Mouse (Mus musculus): ENCODE measurements around the gene Nagpa.
A peak's percentile ranks its signal among the peaks of the same experiment; 100 is the strongest.

DNA sequence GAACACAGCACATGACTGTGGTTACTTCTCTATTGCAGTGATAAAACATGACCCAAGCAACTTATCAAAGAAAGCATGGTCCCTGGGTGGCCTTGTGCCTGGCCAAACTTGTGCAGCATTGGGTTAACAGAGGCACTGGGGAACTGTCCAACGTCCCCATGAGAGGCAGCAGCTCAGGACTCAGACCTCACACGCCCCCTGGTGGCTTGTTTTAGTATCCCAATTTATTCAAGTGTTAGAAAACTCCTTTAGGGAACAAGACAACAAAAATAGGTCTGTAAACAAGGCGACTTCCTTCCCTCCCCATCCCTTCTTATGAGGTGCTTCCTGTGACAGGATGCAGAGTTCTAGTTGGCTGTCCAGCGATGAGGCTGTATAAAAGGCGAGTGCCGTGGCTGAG, 8.7 kb downstream of the Nagpa start:
- TF ChIP-seq CTCF (IDR thresholded peaks at IDR 0.05; ENCODE audit: extremely low read depth, insufficient read length, insufficient replicate concordance, low read depth, low read length) (peak; percentile 68; the same call in 1 of the 2 replicates), POLR2A (IDR thresholded peaks at IDR 0.05; ENCODE audit: low read depth, low read length) (no peak)
